ENCODE assay signal across 12 mouse cellular contexts in the genomic region with DNA sequence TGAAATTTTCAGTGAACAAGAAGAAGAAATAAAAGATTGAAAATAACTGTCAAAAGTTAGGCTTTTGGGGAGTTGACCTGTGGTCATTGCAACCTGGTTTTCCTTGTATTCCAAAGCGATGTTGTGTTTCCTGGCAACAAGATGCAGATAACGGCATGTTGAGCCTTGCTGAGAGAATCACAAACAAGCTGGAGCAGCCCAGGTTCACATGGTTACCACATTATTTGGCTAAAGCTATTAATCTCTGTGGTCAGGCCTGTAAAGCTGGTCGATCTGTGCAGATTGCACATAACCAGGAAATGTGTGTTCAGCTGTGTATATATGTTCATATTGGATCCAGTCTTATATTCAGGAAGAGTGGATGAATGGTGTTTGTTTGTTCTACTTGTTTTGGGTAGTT. TPM values are rescaled to one million over a fixed set of nuclear protein-coding genes. Genes with fewer than 3 reads are reported as not detected.
DNase-seq lines count a peak whose midpoint lies in the region; ATAC-seq lines count a peak whose summit lies in the region.
"Had no signal": no experiment of that assay in that cellular context is flagged by ENCODE, and none has a peak within 500 bp of the region (broad histone marks: within the 10 kb centered on the region; RNA-seq: fewer than 3 reads in every experiment).

No protein-coding gene starts in this region.

- H3K9me3 ChIP-seq in hindbrain, embryonic 14.5 days (ENCODE audit: control insufficient read depth, low read length), result no peaks in the 10 kb centered on the region
- no peaks in the 10 kb centered on the region for H3K9me3 ChIP-seq in hindbrain, embryonic 11.5 days (ENCODE audit: control insufficient read depth, low read length)
- H3K9me3 ChIP-seq: limb, embryonic 12.5 days had no signal

- H3K36me3 ChIP-seq in hindbrain, embryonic 14.5 days (replicated peaks; ENCODE audit: control insufficient read depth, insufficient read depth), result no peaks in the 10 kb centered on the region
- H3K36me3 ChIP-seq in hindbrain, embryonic 11.5 days (ENCODE audit: control insufficient read depth, insufficient read depth, low read length), result no peaks in the 10 kb centered on the region

- no peak for ATAC-seq in hindbrain, embryonic 14.5 days (ENCODE audit: low FRiP score)
- no peak for ATAC-seq in hindbrain, embryonic 11.5 days (ENCODE audit: low FRiP score)

- DNase-seq in hindbrain, embryonic 14.5 days (ENCODE audit: low spot score), result no peak
- DNase-seq in hindbrain, embryonic 11.5 days (ENCODE audit: low spot score), result no peak
- DNase-seq in 3T3-L1 (ENCODE audit: low read depth, low spot score) (peak; percentile 31), A20 (ENCODE audit: low read depth, low spot score) (peak; percentile 47)
- peak; percentile 22 for DNase-seq in heart, postnatal 4 days
- no peak for DNase-seq in testis, postnatal 10 days (ENCODE audit: low spot score)
- DNase-seq in spleen, postnatal 36 days (ENCODE audit: low spot score in 2 of 2), result no peak
- DNase-seq: adrenal gland, postnatal 14 days; cerebellum, adult 9-11 months; kidney, postnatal 36 days; thymus, adult 18-20 months had no signal

- H3K27me3 ChIP-seq in hindbrain, embryonic 14.5 days (ENCODE audit: control insufficient read depth, insufficient read depth, low read length), result no peaks in the 10 kb centered on the region
- H3K27me3 ChIP-seq in hindbrain, embryonic 11.5 days (ENCODE audit: control insufficient read depth, insufficient read depth, low read length), result no peaks in the 10 kb centered on the region
- H3K27me3 ChIP-seq: limb, embryonic 12.5 days had no signal

- H3K9ac ChIP-seq in hindbrain, embryonic 14.5 days, result no peak overlapping the region
- no peak overlapping the region for H3K9ac ChIP-seq in hindbrain, embryonic 11.5 days (ENCODE audit: low read depth, low read length)
- H3K9ac ChIP-seq: limb, embryonic 12.5 days had no signal

- peak overlapping the region; percentile 22 for H3K4me2 ChIP-seq in hindbrain, embryonic 14.5 days (replicated peaks)
- H3K4me2 ChIP-seq in hindbrain, embryonic 11.5 days (replicated peaks; ENCODE audit: low read depth, low read length), result no peak overlapping the region
- H3K4me2 ChIP-seq: limb, embryonic 12.5 days had no signal

- 30% methylated on average over 3 of the region's 3 CpGs for WGBS in hindbrain, embryonic 14.5 days
- 51% methylated on average over 3 of the region's 3 CpGs for WGBS in hindbrain, embryonic 11.5 days

- H3K4me1 ChIP-seq in hindbrain, embryonic 14.5 days (replicated peaks; ENCODE audit: control insufficient read depth, insufficient read depth, low read length), result peaks cover 26% of the 10 kb centered on the region
- no peaks in the 10 kb centered on the region for H3K4me1 ChIP-seq in hindbrain, embryonic 11.5 days (replicated peaks; ENCODE audit: control insufficient read depth, insufficient read depth, low read length)

- no peak overlapping the region for H3K4me3 ChIP-seq in hindbrain, embryonic 14.5 days (replicated peaks; ENCODE audit: low read length)
- no peak overlapping the region for H3K4me3 ChIP-seq in hindbrain, embryonic 11.5 days (ENCODE audit: low read depth, low read length)
- H3K4me3 ChIP-seq: limb, embryonic 12.5 days had no signal

- H3K27ac ChIP-seq in hindbrain, embryonic 14.5 days, result no peak overlapping the region
- H3K27ac ChIP-seq in hindbrain, embryonic 11.5 days (ENCODE audit: low read depth, low read length), result no peak overlapping the region
- H3K27ac ChIP-seq: limb, embryonic 12.5 days had no signal

RNA-seq across cellular contexts. Expression of gene Tiparp, which starts 5.4 kb away (rescaled TPM):
- 30.8 and 32.2 TPM in 2 replicates for polyA plus RNA-seq in hindbrain, embryonic 14.5 days (2014; fragmentation: Nextera tagmentation; extraction: Ambion mirVana)
- polyA plus RNA-seq in hindbrain, embryonic 11.5 days (2014; fragmentation: Nextera tagmentation; extraction: Ambion mirVana), result 41.1 and 41.2 TPM in 2 replicates
- total RNA-seq in heart, postnatal 4 days (2021), result 10 to 100 TPM; 11.8 to 14.2 TPM

Comparison
In these comparisons a context has a peak if more than half of its experiments do, and no peak if none do; other contexts are left out.
1. DNase-seq: peak in 3T3-L1 (single experiment), A20 (single experiment) and heart, postnatal 4 days (single experiment); none in hindbrain, embryonic 14.5 days (single experiment), hindbrain, embryonic 11.5 days (single experiment), testis, postnatal 10 days (single experiment) and spleen, postnatal 36 days (0 of 2).